Mouse (Mus musculus): ENCODE data around the gene Dpf1. TPM values are rescaled to one million over a fixed set of nuclear protein-coding genes. Genes with fewer than 3 reads are reported as not detected.

Dpf1 gene
- polyA plus RNA-seq, 1 experiment from 2014 or later: 6.7 TPM

GRCm38 (mm10) chr7:29338984-29339679 is 35.4 kb downstream of the Dpf1 start:
- no peaks in the 10 kb centered on the region for H3K27me3 ChIP-seq (replicated peaks)

GRCm38 (mm10) chr7:29340247-29340646 is 36.5 kb downstream of the Dpf1 start:
- H3K36me3 ChIP-seq: no peaks in the 10 kb centered on the region; the same call in none of the 2 replicates
- H3K9ac ChIP-seq: no peak overlapping the region
- 0 out of 2 replicates have a peak, but pooled peaks cover under 1% of the 10 kb centered on the region for H3K4me1 ChIP-seq (replicated peaks)
- 87% methylated on average over 9 of the region's 9 CpGs for WGBS
- H3K4me2 ChIP-seq (replicated peaks): no peak overlapping the region
- no peak for ATAC-seq
- H3K27ac ChIP-seq: no peak overlapping the region
- no peaks in the 10 kb centered on the region for H3K27me3 ChIP-seq (replicated peaks)
- H3K9me3 ChIP-seq: no peaks in the 10 kb centered on the region
- no peak overlapping the region for H3K4me3 ChIP-seq (replicated peaks)

More at GRCm38 (mm10) chr7:29338984-29339679, 35.4 kb downstream of the Dpf1 start:
- ATAC-seq: peak; percentile 38; the same call in 1 of the 2 replicates
- Histone ChIP-seq H3K4me3 (replicated peaks) (no peak overlapping the region), H3K9ac (no peak overlapping the region), H3K36me3 (no peaks in the 10 kb centered on the region; the same call in none of the 2 replicates), H3K27ac (peak overlapping the region; percentile 13; the same call in 1 of the 2 replicates), H3K4me2 (replicated peaks) (no peak overlapping the region), H3K9me3 (no peaks in the 10 kb centered on the region), H3K4me1 (replicated peaks) (0 out of 2 replicates have a peak, but pooled peaks cover 3% of the 10 kb centered on the region)
- WGBS: 52% methylated on average over 14 of the region's 14 CpGs

- H3K36me3 ChIP-seq: no peaks in the 10 kb centered on the region; the same call in none of the 2 replicates
- WGBS: 90% methylated on average over 8 of the region's 8 CpGs
Measured at GRCm38 (mm10) chr7:29340838-29341237, 37.1 kb downstream of the Dpf1 start.

GRCm38 (mm10) chr7:29341722-29342121 is 38.0 kb downstream of the Dpf1 start:
- Histone ChIP-seq H3K4me2 (replicated peaks) (no peak overlapping the region), H3K9ac (no peak overlapping the region), H3K36me3 (peaks cover 7% of the 10 kb centered on the region), H3K9me3 (no peaks in the 10 kb centered on the region), H3K4me1 (replicated peaks) (no peaks in the 10 kb centered on the region), H3K27me3 (replicated peaks) (no peaks in the 10 kb centered on the region), H3K4me3 (replicated peaks) (no peak overlapping the region), H3K27ac (no peak overlapping the region)
- no peak for ATAC-seq
- WGBS: 70% methylated on average over 12 of the region's 12 CpGs

More at GRCm38 (mm10) chr7:29340838-29341237, 37.1 kb downstream of the Dpf1 start:
- Histone ChIP-seq H3K27ac (no peak overlapping the region), H3K4me3 (replicated peaks) (no peak overlapping the region), H3K9me3 (no peaks in the 10 kb centered on the region), H3K9ac (no peak overlapping the region), H3K27me3 (replicated peaks) (no peaks in the 10 kb centered on the region), H3K4me2 (replicated peaks) (no peak overlapping the region), H3K4me1 (replicated peaks) (no peaks in the 10 kb centered on the region)
- no peak for ATAC-seq

- H3K4me1 ChIP-seq (replicated peaks): no peaks in the 10 kb centered on the region
- peaks cover 9% of the 10 kb centered on the region for H3K36me3 ChIP-seq
- WGBS: 70% methylated on average over 8 of the region's 8 CpGs
- H3K9ac ChIP-seq: no peak overlapping the region
- ATAC-seq: no peak
- H3K27ac ChIP-seq: no peak overlapping the region
- H3K9me3 ChIP-seq: no peaks in the 10 kb centered on the region
- H3K4me3 ChIP-seq (replicated peaks): no peak overlapping the region
- no peaks in the 10 kb centered on the region for H3K27me3 ChIP-seq (replicated peaks)
- H3K4me2 ChIP-seq (replicated peaks): no peak overlapping the region
Measured at GRCm38 (mm10) chr7:29342489-29343092, 38.8 kb downstream of the Dpf1 start.

GRCm38 (mm10) chr7:29343746-29344145 is 40.0 kb downstream of the Dpf1 start:
- Histone ChIP-seq H3K27ac (no peak overlapping the region), H3K4me2 (replicated peaks) (no peak overlapping the region), H3K36me3 (peaks cover 15% of the 10 kb centered on the region), H3K9ac (no peak overlapping the region), H3K27me3 (replicated peaks) (no peaks in the 10 kb centered on the region), H3K4me3 (replicated peaks) (no peak overlapping the region), H3K4me1 (replicated peaks) (no peaks in the 10 kb centered on the region), H3K9me3 (no peaks in the 10 kb centered on the region)
- no peak for ATAC-seq
- WGBS: 90% methylated on average over 7 of the region's 7 CpGs

- no peaks in the 10 kb centered on the region for H3K27me3 ChIP-seq (replicated peaks)
- WGBS: 86% methylated on average over 4 of the region's 4 CpGs
- no peak overlapping the region for H3K27ac ChIP-seq
- peaks cover 31% of the 10 kb centered on the region for H3K36me3 ChIP-seq
- H3K4me1 ChIP-seq (replicated peaks): no peaks in the 10 kb centered on the region
- H3K9ac ChIP-seq: no peak overlapping the region
- no peak for ATAC-seq
- no peaks in the 10 kb centered on the region for H3K9me3 ChIP-seq
- H3K4me3 ChIP-seq (replicated peaks): no peak overlapping the region
- H3K4me2 ChIP-seq (replicated peaks): no peak overlapping the region
Measured at GRCm38 (mm10) chr7:29345534-29345933, 41.8 kb downstream of the Dpf1 start.

- Histone ChIP-seq H3K9ac (no peak overlapping the region), H3K36me3 (peaks cover 34% of the 10 kb centered on the region), H3K9me3 (no peaks in the 10 kb centered on the region), H3K27me3 (replicated peaks) (no peaks in the 10 kb centered on the region), H3K4me2 (replicated peaks) (no peak overlapping the region), H3K4me3 (replicated peaks) (no peak overlapping the region), H3K27ac (no peak overlapping the region), H3K4me1 (replicated peaks) (no peaks in the 10 kb centered on the region)
- 70% methylated on average over 3 of the region's 3 CpGs for WGBS
- no peak for ATAC-seq
Measured at GRCm38 (mm10) chr7:29346212-29346611, 42.5 kb downstream of the Dpf1 start.

- WGBS: 75% methylated on average over 8 of the region's 10 CpGs
- no peak overlapping the region for H3K9ac ChIP-seq
- H3K9me3 ChIP-seq: no peaks in the 10 kb centered on the region
- no peaks in the 10 kb centered on the region for H3K27me3 ChIP-seq (replicated peaks)
- no peaks in the 10 kb centered on the region for H3K4me1 ChIP-seq (replicated peaks)
- H3K36me3 ChIP-seq: peaks cover 46% of the 10 kb centered on the region
- no peak overlapping the region for H3K4me3 ChIP-seq (replicated peaks)
- peak; percentile 79 for ATAC-seq
- no peak overlapping the region for H3K27ac ChIP-seq
- H3K4me2 ChIP-seq (replicated peaks): no peak overlapping the region
Measured at GRCm38 (mm10) chr7:29350489-29350888, 46.7 kb downstream of the Dpf1 start.

GRCm38 (mm10) chr7:29352246-29352645 is 48.5 kb downstream of the Dpf1 start:
- Histone ChIP-seq H3K36me3 (peaks cover 40% of the 10 kb centered on the region), H3K27me3 (replicated peaks) (no peaks in the 10 kb centered on the region), H3K9me3 (no peaks in the 10 kb centered on the region), H3K27ac (no peak overlapping the region), H3K9ac (no peak overlapping the region), H3K4me1 (replicated peaks) (no peaks in the 10 kb centered on the region), H3K4me2 (replicated peaks) (no peak overlapping the region), H3K4me3 (replicated peaks) (no peak overlapping the region)
- no peak for ATAC-seq
- 94% methylated on average over 8 of the region's 8 CpGs for WGBS

GRCm38 (mm10) chr7:29354161-29354560 is 50.4 kb downstream of the Dpf1 start:
- ATAC-seq: no peak
- Histone ChIP-seq H3K9me3 (no peaks in the 10 kb centered on the region), H3K27me3 (replicated peaks) (no peaks in the 10 kb centered on the region), H3K36me3 (peaks cover 29% of the 10 kb centered on the region), H3K27ac (no peak overlapping the region), H3K9ac (no peak overlapping the region), H3K4me1 (replicated peaks) (no peaks in the 10 kb centered on the region), H3K4me2 (replicated peaks) (no peak overlapping the region), H3K4me3 (replicated peaks) (no peak overlapping the region)
- 86% methylated on average over 8 of the region's 8 CpGs for WGBS

- H3K36me3 ChIP-seq: peaks cover 18% of the 10 kb centered on the region
- no peak for ATAC-seq
- WGBS: 92% methylated on average over 8 of the region's 8 CpGs
- H3K9me3 ChIP-seq: no peaks in the 10 kb centered on the region
- no peaks in the 10 kb centered on the region for H3K27me3 ChIP-seq (replicated peaks)
- H3K4me2 ChIP-seq (replicated peaks): no peak overlapping the region
- H3K4me3 ChIP-seq (replicated peaks): no peak overlapping the region
- H3K4me1 ChIP-seq (replicated peaks): no peaks in the 10 kb centered on the region
- no peak overlapping the region for H3K9ac ChIP-seq
- no peak overlapping the region for H3K27ac ChIP-seq
Measured at GRCm38 (mm10) chr7:29355406-29355805, 51.7 kb downstream of the Dpf1 start.

- 96% methylated on average over 13 of the region's 13 CpGs for WGBS
- Histone ChIP-seq H3K4me3 (replicated peaks) (no peak overlapping the region), H3K27me3 (replicated peaks) (no peaks in the 10 kb centered on the region), H3K27ac (no peak overlapping the region), H3K9me3 (no peaks in the 10 kb centered on the region), H3K4me2 (replicated peaks) (no peak overlapping the region), H3K36me3 (peaks cover 19% of the 10 kb centered on the region), H3K4me1 (replicated peaks) (no peaks in the 10 kb centered on the region), H3K9ac (no peak overlapping the region)
- no peak for ATAC-seq
Measured at GRCm38 (mm10) chr7:29361497-29361896, 57.7 kb downstream of the Dpf1 start.
